In the genomic region with DNA sequence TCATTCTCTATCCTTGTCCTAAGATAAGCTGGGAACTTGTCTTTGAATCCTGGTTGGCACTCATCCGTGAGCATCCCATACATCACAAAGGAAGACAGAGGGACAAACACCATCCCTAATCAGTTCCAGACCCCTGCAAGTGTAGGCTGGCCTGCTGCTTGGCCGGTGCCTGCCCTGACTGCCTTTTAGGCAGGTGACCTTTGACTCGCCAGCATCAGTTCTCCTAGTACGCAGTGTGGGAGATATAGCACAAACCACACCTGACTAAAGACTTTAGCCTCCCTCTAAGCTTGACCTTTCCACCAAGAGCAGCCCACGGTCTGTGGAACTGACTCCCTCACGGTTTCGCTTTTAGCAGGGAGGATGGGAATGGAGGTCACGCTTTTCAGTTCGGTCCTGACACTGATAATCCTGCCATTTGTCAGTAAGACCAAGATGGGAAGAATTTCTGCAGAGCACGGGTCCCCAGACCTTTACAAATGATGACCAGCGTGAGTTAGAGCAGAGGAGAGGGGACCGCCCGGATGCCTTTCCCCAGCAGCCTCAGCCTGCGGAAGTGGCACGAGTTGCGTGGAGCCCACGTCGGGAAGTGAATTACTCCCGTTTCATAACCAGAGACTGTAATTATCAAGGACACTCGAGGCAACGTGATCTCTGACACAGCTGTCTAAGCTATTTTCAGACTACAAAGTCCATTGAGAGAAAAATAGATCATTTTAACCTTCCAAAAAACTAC, we compare ENCODE assay signal across 14 mouse cellular contexts.
DNase-seq lines count a peak whose midpoint lies in the region; ATAC-seq and TF ChIP-seq lines count a peak whose summit lies in the region.
"Had no signal": no experiment of that assay in that cellular context is flagged by ENCODE, and none has a peak within 500 bp of the region (broad histone marks: within the 10 kb centered on the region; RNA-seq: fewer than 3 reads in every experiment).

No protein-coding gene starts in this region.

- no peaks in the 10 kb centered on the region; the same call in 1 of the 2 replicates for H3K4me1 ChIP-seq in heart, postnatal 0 days (ENCODE audit: control insufficient read depth, insufficient read depth)
- H3K4me1 ChIP-seq in midbrain, embryonic 10.5 days: peaks cover 6% of the 10 kb centered on the region
- H3K4me1 ChIP-seq in midbrain, embryonic 14.5 days (ENCODE audit: control insufficient read depth, insufficient read depth, low read length): 0 out of 2 replicates have a peak, but pooled peaks cover 4% of the 10 kb centered on the region
- H3K4me1 ChIP-seq in limb, embryonic 13.5 days: peaks cover 14% of the 10 kb centered on the region
- H3K4me1 ChIP-seq: forebrain, embryonic 15.5 days; hindbrain, embryonic 15.5 days had no signal

- intact Hi-C loops in heart, postnatal 14 days (cut with DNase I): no loop called here

- no peaks in the 10 kb centered on the region for H3K9me3 ChIP-seq in heart, postnatal 0 days (replicated peaks; ENCODE audit: control insufficient read depth, low read length)
- H3K9me3 ChIP-seq in midbrain, embryonic 10.5 days (replicated peaks): no peaks in the 10 kb centered on the region
- H3K9me3 ChIP-seq in midbrain, embryonic 14.5 days (ENCODE audit: control insufficient read depth, low read length): no peaks in the 10 kb centered on the region
- H3K9me3 ChIP-seq in limb, embryonic 13.5 days: peaks cover 3% of the 10 kb centered on the region; the same call in 1 of the 2 replicates
- H3K9me3 ChIP-seq: forebrain, embryonic 15.5 days; hindbrain, embryonic 15.5 days had no signal

- H3K27me3 ChIP-seq in heart, postnatal 0 days (ENCODE audit: control insufficient read depth, insufficient read depth, low read length): no peaks in the 10 kb centered on the region
- no peaks in the 10 kb centered on the region for H3K27me3 ChIP-seq in midbrain, embryonic 10.5 days (ENCODE audit: low read depth, poor library complexity, severe bottlenecking)
- H3K27me3 ChIP-seq in midbrain, embryonic 14.5 days (ENCODE audit: control insufficient read depth, insufficient read depth, low read length): no peaks in the 10 kb centered on the region
- H3K27me3 ChIP-seq in limb, embryonic 13.5 days: peaks cover 10% of the 10 kb centered on the region
- H3K27me3 ChIP-seq: forebrain, embryonic 15.5 days; hindbrain, embryonic 15.5 days had no signal

- no peak for ATAC-seq in heart, postnatal 0 days (ENCODE audit: insufficient read depth, low read depth)
- ATAC-seq in midbrain, embryonic 14.5 days (ENCODE audit: low FRiP score, low TSS enrichment): no peak
- ATAC-seq in limb, embryonic 13.5 days (ENCODE audit: low FRiP score, low read depth): no peak
- ATAC-seq: forebrain, embryonic 15.5 days had no signal

- peak overlapping the region; percentile 40; the same call in 1 of the 2 replicates for H3K4me2 ChIP-seq in heart, postnatal 0 days (ENCODE audit: low read depth, low read length)
- no peak overlapping the region for H3K4me2 ChIP-seq in midbrain, embryonic 14.5 days (ENCODE audit: low read length)
- peak overlapping the region; percentile 59 for H3K4me2 ChIP-seq in limb, embryonic 13.5 days (replicated peaks)
- H3K4me2 ChIP-seq: forebrain, embryonic 15.5 days; hindbrain, embryonic 15.5 days had no signal

- no peak for TF ChIP-seq CTCF in heart, postnatal 0 days (IDR thresholded peaks at IDR 0.05; ENCODE audit: low read depth)

- no peak overlapping the region for H3K4me3 ChIP-seq in heart, postnatal 0 days (ENCODE audit: low read depth, low read length)
- no peak overlapping the region for H3K4me3 ChIP-seq in midbrain, embryonic 10.5 days
- no peak overlapping the region for H3K4me3 ChIP-seq in midbrain, embryonic 14.5 days (replicated peaks; ENCODE audit: low read depth, low read length)
- H3K4me3 ChIP-seq in limb, embryonic 13.5 days: peak overlapping the region; percentile 27
- H3K4me3 ChIP-seq: forebrain, embryonic 15.5 days; hindbrain, embryonic 15.5 days had no signal

- WGBS in heart, postnatal 0 days: 55% methylated on average over 21 of the region's 21 CpGs
- WGBS in midbrain, embryonic 10.5 days: 80% methylated on average over 21 of the region's 21 CpGs
- 76% methylated on average over 21 of the region's 21 CpGs for WGBS in midbrain, embryonic 14.5 days
- 28% methylated on average over 21 of the region's 21 CpGs for WGBS in limb, embryonic 13.5 days

- H3K27ac ChIP-seq in heart, postnatal 0 days (ENCODE audit: low read depth): no peak overlapping the region
- 0 out of 2 replicates have a peak overlapping the region, but pooled peaks have one; percentile 0 for H3K27ac ChIP-seq in midbrain, embryonic 10.5 days (replicated peaks)
- H3K27ac ChIP-seq in midbrain, embryonic 14.5 days (replicated peaks; ENCODE audit: low read depth, low read length): no peak overlapping the region
- no peak overlapping the region for H3K27ac ChIP-seq in limb, embryonic 13.5 days
- H3K27ac ChIP-seq: forebrain, embryonic 15.5 days; hindbrain, embryonic 15.5 days; liver, embryonic 14.5 days had no signal

- TF ChIP-seq EP300 in heart, postnatal 0 days (IDR thresholded peaks at IDR 0.05; ENCODE audit: low read depth): no peak

- H3K9ac ChIP-seq in heart, postnatal 0 days (replicated peaks; ENCODE audit: low read depth, low read length): no peak overlapping the region
- H3K9ac ChIP-seq in midbrain, embryonic 14.5 days (replicated peaks; ENCODE audit: low read length): no peak overlapping the region
- no peak overlapping the region for H3K9ac ChIP-seq in limb, embryonic 13.5 days
- H3K9ac ChIP-seq: forebrain, embryonic 15.5 days; hindbrain, embryonic 15.5 days; liver, embryonic 14.5 days had no signal

- no peaks in the 10 kb centered on the region for H3K36me3 ChIP-seq in heart, postnatal 0 days (replicated peaks; ENCODE audit: control insufficient read depth, insufficient read depth, low read length)
- H3K36me3 ChIP-seq in midbrain, embryonic 10.5 days: no peaks in the 10 kb centered on the region
- peaks cover 4% of the 10 kb centered on the region; the same call in 1 of the 2 replicates for H3K36me3 ChIP-seq in midbrain, embryonic 14.5 days (ENCODE audit: control insufficient read depth, insufficient read depth, low read length)
- H3K36me3 ChIP-seq in limb, embryonic 13.5 days: no peaks in the 10 kb centered on the region

- DNase-seq in heart, postnatal 0 days (ENCODE audit: low spot score): no peak
- no peak for DNase-seq in heart, postnatal 14 days
- no peak for DNase-seq in midbrain, embryonic 10.5 days (ENCODE audit: low spot score)
- no peak for DNase-seq in midbrain, embryonic 14.5 days
- DNase-seq in embryo, embryonic 10.5 days (ENCODE audit: low spot score): peak; percentile 66
- DNase-seq in cerebellum, adult 18-20 months: no peak
- no peak for DNase-seq in natural killer cell, adult 2 months (ENCODE audit: low spot score in 2 of 2)
- DNase-seq: kidney, adult 8-10 months; layer of hippocampus, postnatal 36 days; thymus, postnatal 14 days had no signal
